Mouse (Mus musculus): ENCODE results near the gene Cep135. TPM values are rescaled to one million over a fixed set of nuclear protein-coding genes. Genes with fewer than 3 reads are reported as not detected.

The Cep135 gene
- polyA plus RNA-seq, 1 experiment from 2014 or later, result 4.6 TPM

DNA sequence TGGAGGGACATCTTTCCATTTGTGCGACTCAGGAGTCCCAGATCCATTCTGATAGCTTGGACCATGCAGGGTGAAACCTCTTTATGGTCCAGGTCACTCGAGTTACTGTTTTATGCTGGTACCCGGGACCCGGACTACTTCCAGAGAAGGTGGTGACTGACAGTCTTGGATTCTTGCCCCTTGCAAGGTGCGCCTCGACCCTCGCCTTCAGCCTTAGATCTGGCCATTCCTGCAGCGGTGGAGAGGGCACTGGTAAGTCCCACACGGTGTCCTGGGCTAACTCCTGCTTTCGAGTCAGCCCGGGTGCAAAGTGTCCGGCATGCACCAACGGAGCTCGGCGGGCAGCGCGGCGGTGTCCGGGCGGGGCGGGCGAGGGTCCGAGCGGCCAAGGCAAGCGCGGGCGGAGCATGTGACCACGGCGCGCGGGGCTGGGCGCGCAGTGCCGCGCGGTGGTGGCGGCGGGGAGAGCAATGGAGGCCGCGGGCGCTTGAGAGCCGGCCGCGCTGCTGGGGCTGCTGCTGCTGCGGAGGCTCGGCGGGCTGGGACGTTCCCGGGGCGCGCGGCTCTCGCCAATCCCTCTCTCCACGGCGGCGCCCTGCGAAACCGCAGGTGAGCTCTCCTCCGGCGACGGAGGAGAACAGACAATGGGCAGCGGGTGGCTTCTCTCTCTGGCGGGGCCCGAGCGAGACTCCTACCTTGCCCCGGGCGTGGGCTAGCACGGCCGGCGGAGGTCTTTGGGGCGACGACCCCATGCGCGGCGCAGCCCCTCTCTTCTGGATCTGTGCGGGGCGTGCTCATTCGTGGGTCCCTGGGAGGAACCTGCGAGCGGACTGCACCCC is 69.0 kb downstream of the Cep135 start:
- under 1% methylated on average over 62 of the region's 80 CpGs for WGBS
- Histone ChIP-seq H3K27me3 (replicated peaks; ENCODE audit: control insufficient read depth, insufficient read depth, low read length) (no peaks in the 10 kb centered on the region), H3K9me3 (replicated peaks; ENCODE audit: control insufficient read depth, low read length) (no peaks in the 10 kb centered on the region), H3K27ac (ENCODE audit: low read depth, low read length) (peak overlapping the region; percentile 99), H3K9ac (ENCODE audit: low read length) (peak overlapping the region; percentile 100), H3K4me2 (ENCODE audit: low read length) (peak overlapping the region; percentile 80), H3K4me1 (ENCODE audit: control insufficient read depth, insufficient read depth, low read length) (peaks cover 10% of the 10 kb centered on the region), H3K4me3 (ENCODE audit: low read depth, low read length) (peak overlapping the region; percentile 93), H3K36me3 (ENCODE audit: control insufficient read depth, insufficient read depth, low read length) (0 out of 2 replicates have a peak, but pooled peaks cover 2% of the 10 kb centered on the region)
- DNase-seq (ENCODE audit: low spot score), result peak; percentile 85
- peak; percentile 94 for ATAC-seq

DNA sequence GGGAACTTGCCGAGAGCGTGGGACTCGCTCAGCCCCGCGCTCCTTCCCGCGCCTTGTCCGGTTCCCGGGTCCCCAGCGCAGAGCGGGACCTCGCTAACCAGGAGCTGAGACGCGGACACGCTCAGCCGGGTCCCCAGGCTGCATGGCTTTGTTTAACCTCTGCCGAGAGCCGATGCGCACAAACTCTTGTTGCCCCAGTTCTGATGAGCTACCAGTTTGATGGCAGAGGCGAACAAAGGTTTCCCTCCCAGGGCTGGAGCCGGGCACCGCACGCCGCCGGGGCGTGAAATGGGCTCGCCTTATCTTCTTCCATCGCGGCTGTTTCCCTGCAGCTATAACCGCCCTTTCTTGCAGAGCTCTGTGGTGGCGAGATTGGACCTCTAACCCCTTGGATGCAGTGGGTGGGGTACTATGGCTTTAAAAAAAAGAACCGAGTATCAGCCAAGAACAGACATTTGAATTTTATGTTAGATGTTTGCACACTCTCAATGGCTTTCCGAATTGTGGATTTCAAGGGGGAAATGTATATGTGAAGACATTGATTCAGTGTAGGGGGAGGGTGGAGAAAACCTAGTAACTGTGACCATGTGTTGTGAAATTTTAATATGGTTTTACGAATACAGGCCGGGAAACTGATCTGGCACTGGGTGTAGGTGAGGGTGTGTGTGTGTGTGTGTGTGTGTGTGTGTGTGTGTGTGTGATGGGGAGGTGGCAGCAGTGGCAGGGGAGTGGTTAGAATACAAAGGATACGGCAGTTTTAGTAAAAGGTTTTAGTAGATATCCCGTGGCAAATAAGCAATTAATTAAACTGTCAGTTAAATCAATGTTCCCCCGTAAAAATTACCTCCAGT is 69.8 kb downstream of the Cep135 start:
- ATAC-seq, result peak; percentile 79
- peak overlapping the region; percentile 100 for H3K9ac ChIP-seq (ENCODE audit: low read length)
- WGBS, result under 1% methylated on average over 38 of the region's 38 CpGs

DNA sequence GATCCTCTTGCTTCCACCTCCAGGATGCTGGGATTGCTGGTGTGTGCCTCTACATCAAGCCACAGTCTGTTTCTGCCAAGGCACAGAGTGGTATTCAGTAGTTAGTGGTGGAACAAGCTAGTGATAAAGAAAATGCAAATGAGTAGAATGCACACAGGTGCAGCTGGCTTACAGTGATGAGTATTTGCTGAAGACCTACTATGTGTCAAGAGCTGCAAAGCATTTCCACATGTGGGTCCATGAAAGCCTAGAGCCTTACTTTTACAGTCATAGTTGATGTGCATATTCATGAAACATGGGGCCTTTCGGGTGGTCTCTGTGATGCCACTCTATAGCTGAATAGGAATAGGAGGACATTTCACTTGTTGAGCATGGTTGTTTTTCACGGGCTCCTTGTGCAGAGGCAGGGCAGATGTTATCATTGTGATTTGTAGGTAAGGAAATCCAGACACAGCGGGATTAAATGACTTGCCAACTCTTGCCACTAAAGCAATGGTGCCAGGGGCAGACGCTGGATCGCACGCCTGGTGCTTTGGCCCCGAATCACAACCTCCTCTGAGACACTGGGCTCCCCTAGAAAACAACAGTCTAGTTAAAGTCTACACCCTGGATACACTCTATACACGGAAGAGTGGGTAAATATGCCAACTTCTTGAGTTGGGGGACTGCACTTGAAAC is 71.6 kb downstream of the Cep135 start:
- H3K9ac ChIP-seq (ENCODE audit: low read length), result no peak overlapping the region
- ATAC-seq (no peak), DNase-seq (ENCODE audit: low spot score) (no peak)
- 0 out of 2 replicates have a peak, but pooled peaks cover 2% of the 10 kb centered on the region for H3K36me3 ChIP-seq (ENCODE audit: control insufficient read depth, insufficient read depth, low read length)
- no peaks in the 10 kb centered on the region for H3K27me3 ChIP-seq (replicated peaks; ENCODE audit: control insufficient read depth, insufficient read depth, low read length)
- WGBS, result 81% methylated on average over 8 of the region's 8 CpGs
- H3K27ac ChIP-seq (ENCODE audit: low read depth, low read length), result no peak overlapping the region
- no peak overlapping the region for H3K4me3 ChIP-seq (ENCODE audit: low read depth, low read length)
- peak overlapping the region; percentile 80 for H3K4me2 ChIP-seq (ENCODE audit: low read length)
- H3K4me1 ChIP-seq (ENCODE audit: control insufficient read depth, insufficient read depth, low read length), result peaks cover 14% of the 10 kb centered on the region
- H3K9me3 ChIP-seq (replicated peaks; ENCODE audit: control insufficient read depth, low read length), result no peaks in the 10 kb centered on the region

More for the DNA sequence above, 69.8 kb downstream of the Cep135 start:
- peak overlapping the region; percentile 80 for H3K4me2 ChIP-seq (ENCODE audit: low read length)
- H3K4me1 ChIP-seq (ENCODE audit: control insufficient read depth, insufficient read depth, low read length), result peaks cover 10% of the 10 kb centered on the region
- DNase-seq (ENCODE audit: low spot score), result peak; percentile 71
- H3K36me3 ChIP-seq (ENCODE audit: control insufficient read depth, insufficient read depth, low read length), result 0 out of 2 replicates have a peak, but pooled peaks cover 2% of the 10 kb centered on the region
- H3K9me3 ChIP-seq (replicated peaks; ENCODE audit: control insufficient read depth, low read length), result no peaks in the 10 kb centered on the region
- no peaks in the 10 kb centered on the region for H3K27me3 ChIP-seq (replicated peaks; ENCODE audit: control insufficient read depth, insufficient read depth, low read length)
- peak overlapping the region; percentile 99 for H3K27ac ChIP-seq (ENCODE audit: low read depth, low read length)
- H3K4me3 ChIP-seq (ENCODE audit: low read depth, low read length), result peak overlapping the region; percentile 93

DNA sequence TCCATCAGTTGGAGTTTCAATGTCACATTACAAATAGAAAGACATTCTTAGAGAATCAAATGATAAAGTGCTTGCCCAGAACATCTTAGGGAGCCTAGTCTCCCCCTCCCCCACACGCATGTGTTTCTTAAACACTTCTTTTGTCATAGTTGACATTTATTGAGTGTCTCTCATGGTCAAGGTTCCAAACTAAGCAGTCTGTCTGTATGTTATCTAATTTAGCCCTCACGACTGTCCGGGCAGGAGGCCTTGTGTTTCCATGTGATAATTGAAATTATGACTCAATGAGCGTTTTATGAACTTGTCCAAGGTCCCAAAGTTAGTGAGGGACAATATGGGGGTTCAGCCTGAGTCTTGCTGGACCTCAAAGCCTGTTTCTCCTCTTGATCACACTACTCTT is 72.8 kb downstream of the Cep135 start:
- Histone ChIP-seq H3K9ac (ENCODE audit: low read length) (no peak overlapping the region), H3K36me3 (ENCODE audit: control insufficient read depth, insufficient read depth, low read length) (0 out of 2 replicates have a peak, but pooled peaks cover 2% of the 10 kb centered on the region), H3K27ac (ENCODE audit: low read depth, low read length) (no peak overlapping the region), H3K27me3 (replicated peaks; ENCODE audit: control insufficient read depth, insufficient read depth, low read length) (no peaks in the 10 kb centered on the region), H3K4me3 (ENCODE audit: low read depth, low read length) (no peak overlapping the region), H3K4me2 (ENCODE audit: low read length) (no peak overlapping the region), H3K9me3 (replicated peaks; ENCODE audit: control insufficient read depth, low read length) (no peaks in the 10 kb centered on the region), H3K4me1 (ENCODE audit: control insufficient read depth, insufficient read depth, low read length) (peaks cover 21% of the 10 kb centered on the region)
- no peak for ATAC-seq
- no peak for DNase-seq (ENCODE audit: low spot score)
- 87% methylated on average over 4 of the region's 4 CpGs for WGBS

DNA sequence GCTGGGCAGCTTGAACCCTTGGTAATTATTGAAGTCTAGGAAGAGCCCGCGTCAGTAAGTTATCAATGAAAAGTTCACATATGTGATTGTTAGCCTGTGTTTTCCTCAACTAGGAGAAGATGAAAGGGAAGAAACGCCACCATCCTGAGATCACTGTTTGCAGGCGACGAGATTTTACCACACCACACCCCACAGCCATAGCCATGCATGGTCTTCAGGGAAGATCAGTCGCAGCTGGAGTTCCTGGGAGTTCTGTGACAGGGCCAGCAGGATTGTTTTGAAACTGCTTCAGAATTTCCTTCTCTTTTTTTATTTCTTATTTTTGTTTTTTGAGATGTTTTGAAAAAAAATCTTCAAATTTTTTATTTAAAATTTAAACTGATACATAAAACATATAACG is 76.4 kb downstream of the Cep135 start:
- H3K9ac ChIP-seq (ENCODE audit: low read length), result no peak overlapping the region
- H3K4me3 ChIP-seq (ENCODE audit: low read depth, low read length), result no peak overlapping the region
- WGBS, result 79% methylated on average over 7 of the region's 7 CpGs
- 0 out of 2 replicates have a peak, but pooled peaks cover under 1% of the 10 kb centered on the region for H3K36me3 ChIP-seq (ENCODE audit: control insufficient read depth, insufficient read depth, low read length)
- DNase-seq (ENCODE audit: low spot score) (no peak), ATAC-seq (no peak)
- no peaks in the 10 kb centered on the region for H3K27me3 ChIP-seq (replicated peaks; ENCODE audit: control insufficient read depth, insufficient read depth, low read length)
- H3K4me2 ChIP-seq (ENCODE audit: low read length), result no peak overlapping the region
- H3K4me1 ChIP-seq (ENCODE audit: control insufficient read depth, insufficient read depth, low read length), result peaks cover 25% of the 10 kb centered on the region
- no peak overlapping the region for H3K27ac ChIP-seq (ENCODE audit: low read depth, low read length)
- no peaks in the 10 kb centered on the region for H3K9me3 ChIP-seq (replicated peaks; ENCODE audit: control insufficient read depth, low read length)

DNA sequence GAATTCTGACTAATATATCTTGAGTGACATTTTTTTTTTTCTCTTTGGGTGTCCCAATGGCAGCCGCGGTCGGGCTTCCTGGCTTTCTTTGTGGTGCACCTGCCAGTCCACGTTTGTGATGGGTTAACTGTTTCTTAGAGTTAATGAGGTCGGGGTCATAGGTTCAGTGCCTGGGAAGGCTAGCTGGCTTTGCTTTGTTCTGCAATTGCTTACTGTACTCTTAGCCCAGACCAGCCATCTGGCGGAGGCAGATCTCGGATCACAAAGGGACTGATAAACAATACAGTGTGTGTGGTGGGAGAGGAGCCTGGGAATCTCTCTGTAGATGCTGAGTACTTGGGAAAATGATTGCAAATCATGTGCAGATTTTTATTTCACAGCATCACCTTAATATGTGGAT is 76.9 kb downstream of the Cep135 start:
- Histone ChIP-seq H3K4me2 (ENCODE audit: low read length) (0 out of 2 replicates have a peak overlapping the region, but pooled peaks have one; percentile 6), H3K4me1 (ENCODE audit: control insufficient read depth, insufficient read depth, low read length) (peaks cover 20% of the 10 kb centered on the region), H3K27ac (ENCODE audit: low read depth, low read length) (peak overlapping the region; percentile 72; the same call in 1 of the 2 replicates), H3K36me3 (ENCODE audit: control insufficient read depth, insufficient read depth, low read length) (no peaks in the 10 kb centered on the region), H3K4me3 (ENCODE audit: low read depth, low read length) (no peak overlapping the region), H3K9me3 (replicated peaks; ENCODE audit: control insufficient read depth, low read length) (no peaks in the 10 kb centered on the region), H3K27me3 (replicated peaks; ENCODE audit: control insufficient read depth, insufficient read depth, low read length) (no peaks in the 10 kb centered on the region), H3K9ac (ENCODE audit: low read length) (no peak overlapping the region)
- 31% methylated on average over 7 of the region's 7 CpGs for whole genome bisulfite sequencing
- ATAC-seq, result peak; percentile 83
- peak; percentile 70 for DNase-seq (ENCODE audit: low spot score)

DNA sequence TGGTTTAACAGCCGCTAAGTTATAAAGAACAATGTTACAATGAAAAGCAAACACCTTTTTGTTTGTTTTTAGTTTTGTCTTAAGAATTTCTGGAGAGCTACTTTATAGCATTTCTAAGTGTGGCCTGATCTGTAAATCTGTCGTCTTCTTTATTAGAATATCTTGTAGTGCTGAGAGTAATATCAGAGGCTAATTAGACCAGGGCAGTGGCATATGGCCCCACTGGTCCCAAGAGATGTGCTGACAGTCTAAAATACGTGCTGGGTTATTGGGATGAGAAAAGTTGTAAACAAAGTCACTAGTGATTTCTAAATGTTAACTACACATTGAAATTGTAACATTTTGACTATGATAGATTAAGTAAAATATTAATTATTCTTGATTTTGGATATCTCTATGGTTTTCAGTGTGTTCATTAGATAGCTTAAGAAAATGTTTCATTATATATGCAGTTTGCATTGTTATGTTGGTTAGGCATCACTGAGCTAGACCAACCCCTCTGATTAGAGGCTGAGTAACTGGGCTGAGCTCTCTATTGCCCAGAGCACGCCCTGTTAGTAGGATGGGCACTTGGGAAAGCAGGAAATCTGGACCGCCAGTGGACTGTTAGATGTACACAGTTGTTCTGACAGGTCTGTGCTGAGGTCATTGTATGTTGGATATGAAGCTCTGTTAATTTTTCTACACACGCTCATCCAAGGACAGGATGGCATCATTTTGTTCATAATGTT is 77.7 kb downstream of the Cep135 start:
- no peak for DNase-seq (ENCODE audit: low spot score)
- Histone ChIP-seq H3K4me1 (ENCODE audit: control insufficient read depth, insufficient read depth, low read length) (peaks cover 19% of the 10 kb centered on the region), H3K9me3 (replicated peaks; ENCODE audit: control insufficient read depth, low read length) (no peaks in the 10 kb centered on the region), H3K27me3 (replicated peaks; ENCODE audit: control insufficient read depth, insufficient read depth, low read length) (no peaks in the 10 kb centered on the region), H3K4me2 (ENCODE audit: low read length) (no peak overlapping the region), H3K4me3 (ENCODE audit: low read depth, low read length) (no peak overlapping the region), H3K9ac (ENCODE audit: low read length) (no peak overlapping the region), H3K27ac (ENCODE audit: low read depth, low read length) (no peak overlapping the region), H3K36me3 (ENCODE audit: control insufficient read depth, insufficient read depth, low read length) (no peaks in the 10 kb centered on the region)
- 77% methylated on average over 6 of the region's 6 CpGs for WGBS
- no peak for ATAC-seq

DNA sequence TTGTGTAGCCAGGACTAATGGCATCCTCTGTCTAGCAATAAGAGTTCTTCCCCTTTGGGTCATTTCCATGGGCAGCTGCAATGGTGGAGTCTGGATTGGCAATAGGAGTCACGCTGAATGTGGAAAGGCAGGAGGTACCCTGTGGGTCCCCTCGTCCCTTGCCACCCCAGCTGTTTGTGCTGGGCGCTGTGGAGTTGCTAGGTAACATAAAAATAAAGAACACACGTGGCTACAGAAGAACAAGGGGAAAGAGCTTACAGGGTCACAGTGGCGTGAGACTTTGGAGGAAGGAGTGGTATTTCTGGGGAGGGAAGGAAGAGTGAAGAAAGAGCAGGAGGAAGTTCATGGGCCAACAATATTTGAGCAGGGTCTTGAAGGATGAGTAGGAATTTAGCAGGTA is 79.6 kb downstream of the Cep135 start:
- no peak for ATAC-seq
- H3K27ac ChIP-seq (ENCODE audit: low read depth, low read length), result no peak overlapping the region
- H3K4me1 ChIP-seq (ENCODE audit: control insufficient read depth, insufficient read depth, low read length), result peaks cover 19% of the 10 kb centered on the region
- no peak for DNase-seq (ENCODE audit: low spot score)
- no peaks in the 10 kb centered on the region for H3K9me3 ChIP-seq (replicated peaks; ENCODE audit: control insufficient read depth, low read length)
- 70% methylated on average over 5 of the region's 5 CpGs for WGBS
- no peak overlapping the region for H3K9ac ChIP-seq (ENCODE audit: low read length)
- no peaks in the 10 kb centered on the region for H3K36me3 ChIP-seq (ENCODE audit: control insufficient read depth, insufficient read depth, low read length)
- H3K4me2 ChIP-seq (ENCODE audit: low read length), result no peak overlapping the region
- no peaks in the 10 kb centered on the region for H3K27me3 ChIP-seq (replicated peaks; ENCODE audit: control insufficient read depth, insufficient read depth, low read length)
- H3K4me3 ChIP-seq (ENCODE audit: low read depth, low read length), result no peak overlapping the region
